Mouse (Mus musculus) heart, adult 9 months (tissue): ENCODE results near the gene Pak2.
"Not testable (repeated sequence)": the region's sequence is repeated elsewhere in the genome, so short reads cannot be mapped to it uniquely, and the experiment has no call there.

Experiments
- DNase-seq, 2 experiments: peaks; one replicate each; pipeline ENCODE4 v3.0.0; 2022; ENCODE audit warnings: low spot score in 2 of 2

Gene Pak2

DNA sequence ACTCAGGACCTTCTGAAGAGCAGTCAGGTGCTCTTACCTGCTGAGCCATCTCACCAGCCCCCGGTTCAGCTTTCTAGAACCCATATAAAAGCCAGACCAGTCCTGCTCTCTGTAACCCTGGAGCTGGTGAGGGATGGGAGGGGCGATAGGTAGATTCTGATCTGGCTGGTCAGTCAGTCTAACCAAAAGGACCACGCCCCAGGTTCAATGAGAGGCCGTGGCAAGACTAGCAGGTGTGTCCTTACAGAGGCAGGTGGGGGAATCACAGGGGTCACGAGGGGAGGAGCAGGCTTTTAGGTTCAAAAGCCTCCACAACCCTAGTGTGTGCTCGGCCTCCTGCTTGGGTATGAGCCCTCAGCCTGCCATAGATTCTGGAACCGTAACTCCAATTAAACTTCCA is 12.3 kb upstream of the Pak2 start:
- no peak for DNase-seq

DNA sequence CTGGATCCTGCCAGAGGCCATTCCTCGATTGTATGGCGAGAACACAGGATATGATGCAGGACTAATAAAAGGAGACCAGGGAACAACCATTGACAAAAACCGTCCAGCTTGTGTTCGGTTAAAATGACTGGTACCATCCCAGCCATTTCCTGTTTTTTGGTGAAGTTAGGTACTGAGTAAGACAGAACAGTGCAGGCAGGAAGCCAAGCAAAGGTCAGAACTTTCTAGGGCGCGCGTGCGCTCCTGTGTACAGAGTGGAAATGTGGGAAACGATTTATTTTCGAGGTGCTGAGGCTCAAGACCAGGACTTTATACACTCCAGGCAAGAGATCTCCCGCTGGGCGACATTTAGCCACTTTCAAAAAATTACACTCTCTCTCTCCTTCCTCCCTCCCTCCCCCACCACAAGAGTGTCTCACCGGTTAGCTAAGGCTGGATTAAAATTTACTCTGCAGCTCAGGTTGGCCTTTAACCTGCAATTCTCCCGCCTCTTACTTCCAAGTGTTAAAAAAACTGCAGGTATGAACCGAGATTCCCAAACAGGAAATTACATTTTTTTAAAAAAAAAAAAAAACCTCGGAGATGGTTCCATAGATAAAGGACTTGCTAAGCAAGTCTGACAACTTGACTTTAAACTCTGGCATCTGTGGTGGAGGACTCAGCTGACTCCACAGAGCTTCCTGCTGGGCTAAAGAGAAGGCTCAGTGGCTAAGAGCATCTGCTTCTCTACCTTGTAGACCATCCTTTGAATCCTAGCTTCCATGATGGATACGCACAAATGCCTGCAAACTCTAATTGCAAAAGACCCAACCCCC is 8.7 kb upstream of the Pak2 start:
- DNase-seq, result peak; percentile 17 to 38

GRCm38 (mm10) chr16:32078408-32078990 is 643 bp downstream of the Pak2 start:
- no peak for DNase-seq

GRCm38 (mm10) chr16:32077648-32078407 is 1.3 kb downstream of the Pak2 start:
- no peak for DNase-seq

DNA sequence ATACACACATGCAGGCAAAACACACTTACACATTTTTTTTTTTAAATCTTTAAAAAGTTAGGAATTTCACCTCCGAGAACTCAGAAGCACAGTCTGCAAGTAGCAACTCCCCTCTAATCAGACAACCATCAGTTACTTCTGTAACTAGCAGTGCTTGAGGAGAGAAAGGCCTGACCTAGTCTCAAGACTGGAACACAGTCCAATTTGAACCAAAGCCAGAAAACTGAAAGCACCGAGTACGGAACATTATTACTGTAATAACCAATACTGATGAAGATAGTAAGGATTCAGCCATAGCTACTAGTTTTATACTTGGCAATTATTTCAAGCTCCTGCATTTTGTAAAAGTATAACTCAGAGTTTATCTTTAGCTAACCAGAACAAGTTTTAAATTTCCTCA is 2.7 kb downstream of the Pak2 start:
- no peak for DNase-seq

DNA sequence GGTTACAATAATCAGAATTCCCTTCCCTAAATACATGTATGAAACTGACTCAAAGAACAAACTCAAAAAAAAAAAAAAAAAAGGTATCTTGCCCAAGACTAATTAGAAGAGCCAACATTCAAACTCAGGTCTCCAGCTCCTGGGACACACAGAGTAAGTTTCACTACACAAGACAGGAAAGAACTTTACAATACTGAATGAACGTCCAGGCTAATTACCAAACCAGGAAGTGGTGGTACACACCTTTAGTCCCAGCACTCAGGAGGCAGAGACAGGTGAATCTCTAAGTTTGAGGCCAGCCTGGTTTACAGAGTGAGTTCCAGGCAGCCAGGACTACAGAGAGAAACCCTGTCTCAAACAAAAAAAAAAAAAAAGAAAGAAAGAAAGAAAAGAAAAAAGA is 3.4 kb downstream of the Pak2 start:
- no peak for DNase-seq

- DNase-seq, result not testable (repeated sequence)
Observed at GRCm38 (mm10) chr16:32070070-32070469, 9.1 kb downstream of the Pak2 start.

DNA sequence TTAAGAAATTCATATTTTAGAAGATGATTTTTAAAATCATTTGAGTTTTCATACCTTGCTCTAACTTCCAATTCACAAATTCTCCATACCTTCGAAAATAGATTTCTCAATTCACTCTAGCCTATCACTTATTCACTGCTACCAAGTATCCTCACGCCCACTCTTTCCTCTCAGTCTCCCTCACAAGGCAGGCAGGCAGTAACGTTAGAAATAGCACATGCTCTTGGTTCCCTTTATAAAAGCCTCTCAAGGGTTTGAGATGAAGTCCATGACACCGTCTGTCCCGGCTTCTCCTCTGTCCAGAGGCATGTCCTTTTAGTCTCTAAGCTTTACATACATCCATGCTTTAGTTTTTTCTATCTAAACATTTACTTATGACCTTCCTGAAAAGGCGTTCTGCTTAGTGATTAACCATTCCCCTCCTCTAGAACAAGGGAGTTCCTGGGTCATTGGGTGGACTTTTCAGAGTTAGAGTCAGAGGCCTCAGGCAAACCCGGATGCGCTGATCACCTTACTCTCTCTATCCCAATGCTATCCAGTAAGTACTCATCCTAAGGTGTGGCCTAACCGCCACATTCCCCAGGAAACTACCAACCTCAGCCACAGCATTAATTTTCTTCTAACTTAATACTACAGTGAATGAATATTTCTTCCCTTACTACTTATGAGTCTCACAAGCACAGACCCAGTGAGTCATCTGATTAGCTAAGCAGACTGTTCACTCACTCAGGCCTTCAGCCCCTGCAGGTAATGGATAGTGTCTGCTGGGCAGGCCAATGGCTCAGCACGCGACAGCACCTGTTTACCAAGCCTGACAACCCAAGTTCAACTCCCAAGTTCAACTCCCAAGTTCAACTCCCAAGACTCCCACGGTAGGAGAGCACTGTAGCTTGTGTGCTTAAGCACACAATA is 10.5 kb downstream of the Pak2 start:
- no peak for DNase-seq

- DNase-seq, result no peak
Observed at GRCm38 (mm10) chr16:32066899-32067298, 12.2 kb downstream of the Pak2 start.

DNA sequence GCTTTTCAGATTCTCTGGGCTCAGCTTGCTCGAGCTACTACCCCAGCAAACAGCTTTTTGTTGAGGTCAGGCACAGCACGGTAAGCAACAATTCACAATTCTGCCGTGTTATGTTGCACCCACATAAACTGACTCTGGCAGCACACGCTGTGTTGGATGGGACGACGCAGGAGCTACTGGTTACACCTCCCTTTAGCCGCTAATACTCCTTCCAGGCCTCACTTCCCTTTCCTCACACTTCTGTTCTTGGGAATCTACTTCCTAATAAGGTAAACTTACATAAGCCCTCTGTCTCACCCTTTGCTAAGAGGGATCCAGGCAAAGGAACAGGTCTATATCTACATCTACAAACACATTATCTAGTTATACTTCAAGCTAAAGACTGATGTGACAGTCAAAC is 15.2 kb downstream of the Pak2 start:
- DNase-seq, result no peak

DNA sequence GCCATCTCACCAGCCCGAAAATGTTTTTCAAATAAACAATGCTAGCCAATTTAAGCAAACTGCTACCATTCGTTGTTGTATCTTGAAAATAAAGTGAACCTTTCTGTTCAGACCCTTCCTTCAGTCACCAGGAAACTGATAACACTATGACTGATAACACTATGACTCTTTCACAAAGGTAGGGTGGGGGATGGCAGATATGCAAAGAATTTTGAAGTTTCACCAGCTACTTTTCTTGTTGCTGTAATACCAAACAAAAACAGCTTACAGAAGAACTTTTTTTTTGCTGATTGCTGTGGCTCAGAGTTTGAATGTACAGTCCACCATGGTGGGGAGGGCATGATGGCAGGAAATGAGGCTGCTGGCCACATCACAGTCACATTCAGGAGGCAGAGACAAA is 16.9 kb downstream of the Pak2 start:
- DNase-seq, result no peak

- DNase-seq, result no peak
Observed at GRCm38 (mm10) chr16:32059840-32060523, 19.2 kb downstream of the Pak2 start.

GRCm38 (mm10) chr16:32058817-32059216 is 20.3 kb downstream of the Pak2 start:
- DNase-seq, result no peak

DNA sequence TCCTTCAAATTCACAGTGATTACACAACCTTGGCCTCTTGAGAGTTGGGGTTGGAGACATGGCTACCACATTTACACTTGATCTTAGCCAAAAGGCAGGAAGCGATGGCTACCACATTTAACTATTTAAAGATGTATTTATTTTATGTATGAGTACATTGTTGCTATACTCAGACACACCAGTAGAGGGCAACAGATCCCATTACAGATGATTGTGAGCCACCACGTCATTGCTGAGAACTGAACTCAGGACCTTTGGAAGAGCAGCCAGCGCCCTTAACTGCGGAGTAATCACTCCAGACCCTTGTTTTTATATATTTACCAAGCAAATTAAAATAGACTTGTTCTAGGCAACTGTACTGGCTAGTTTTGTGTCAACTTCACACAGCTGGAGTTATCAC is 36.8 kb downstream of the Pak2 start:
- DNase-seq, result no peak

GRCm38 (mm10) chr16:32019678-32020077 is 59.5 kb downstream of the Pak2 start:
- DNase-seq, result no peak

GRCm38 (mm10) chr16:32010330-32010729 is 68.8 kb downstream of the Pak2 start:
- no peak for DNase-seq

GRCm38 (mm10) chr16:32009913-32010312 is 69.2 kb downstream of the Pak2 start:
- no peak for DNase-seq

- DNase-seq, result no peak
Observed at GRCm38 (mm10) chr16:32008529-32009293, 70.4 kb downstream of the Pak2 start.

DNA sequence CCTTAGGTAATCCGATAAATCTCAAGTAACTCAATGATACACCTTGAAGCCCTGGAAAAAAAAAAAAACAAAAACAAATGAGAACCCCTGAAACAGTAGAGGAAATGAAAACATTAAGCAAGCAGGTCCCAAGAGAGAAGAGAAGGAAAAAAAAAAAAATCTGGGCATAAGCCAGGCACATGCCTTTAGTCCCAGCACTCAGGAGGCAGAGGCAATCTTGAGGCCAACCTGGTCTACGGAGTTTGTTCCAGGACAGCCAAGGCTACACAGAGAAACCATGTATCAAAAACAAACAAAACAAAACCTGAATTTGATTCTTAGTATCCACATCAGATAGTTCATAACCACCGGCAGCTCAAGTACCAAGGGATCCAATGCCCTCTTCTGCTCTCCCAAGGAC is 74.4 kb downstream of the Pak2 start:
- no peak for DNase-seq
